ENCODE assay signal across 17 mouse cellular contexts in the genomic region with DNA sequence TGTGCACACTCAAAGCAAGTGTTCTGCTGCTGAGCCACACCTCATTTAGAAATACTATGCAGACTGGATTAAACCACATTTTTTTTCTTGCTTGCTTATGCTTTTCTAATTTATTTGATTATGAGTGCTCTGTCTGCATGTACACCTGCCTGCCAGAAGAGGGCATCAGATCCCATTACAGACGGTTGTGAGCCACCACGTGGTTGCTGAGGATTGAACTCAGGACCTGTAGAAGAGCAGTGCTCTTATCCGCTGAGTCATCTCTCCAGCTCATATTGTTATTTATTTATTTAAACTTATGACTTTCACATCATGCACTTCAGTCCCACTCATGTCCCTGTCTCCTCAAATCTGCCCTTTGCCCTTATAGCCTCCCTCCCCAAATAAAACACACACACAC. TPM values are rescaled to one million over a fixed set of nuclear protein-coding genes. Genes with fewer than 3 reads are reported as not detected.
DNase-seq lines count a peak whose midpoint lies in the region; TF ChIP-seq lines count a peak whose summit lies in the region.
"Had no signal": no experiment of that assay in that cellular context is flagged by ENCODE, and none has a peak within 500 bp of the region (broad histone marks: within the 10 kb centered on the region; RNA-seq: fewer than 3 reads in every experiment).

No protein-coding gene starts in this region.

- WGBS in kidney, adult 2 months: 44% methylated on average over 3 of the region's 3 CpGs

- no peaks in the 10 kb centered on the region for H3K36me3 ChIP-seq in kidney, adult 2 months (ENCODE audit: control insufficient read depth, insufficient read depth, low read length)
- H3K36me3 ChIP-seq: embryonic facial prominence, embryonic 10.5 days; heart, embryonic 13.5 days; hindbrain, embryonic 13.5 days; midbrain, embryonic 15.5 days had no signal

- H3K27me3 ChIP-seq in kidney, adult 2 months (replicated peaks; ENCODE audit: control insufficient read depth, insufficient read depth, low read length): no peaks in the 10 kb centered on the region

- H3K4me3 ChIP-seq in kidney, adult 2 months (ENCODE audit: insufficient read depth, low read depth, low read length): no peak overlapping the region
- no peak overlapping the region for H3K4me3 ChIP-seq in bone marrow macrophage, adult 2 months (ENCODE audit: insufficient read depth, low read length)
- H3K4me3 ChIP-seq: embryonic facial prominence, embryonic 10.5 days; heart, embryonic 13.5 days; hindbrain, embryonic 13.5 days; midbrain, embryonic 15.5 days had no signal

- peak; percentile 40 for TF ChIP-seq CTCF in kidney, adult 2 months (conservative IDR thresholded peaks at IDR 0.05; ENCODE audit: insufficient read depth, insufficient read length, low read depth, low read length)
- TF ChIP-seq CTCF in bone marrow macrophage, adult 2 months (IDR thresholded peaks at IDR 0.05; ENCODE audit: low read depth, low read length): peak; percentile 35; the same call in 1 of the 2 replicates

- no peak for TF ChIP-seq POLR2A in kidney, adult 2 months (IDR thresholded peaks at IDR 0.05; ENCODE audit: low read depth, low read length)
- no peak for TF ChIP-seq POLR2A in bone marrow macrophage, adult 2 months (IDR thresholded peaks at IDR 0.05; ENCODE audit: borderline replicate concordance, low read depth, low read length)

- DNase-seq in kidney, adult 2 months: no peak
- no peak for DNase-seq in kidney, adult 9 months
- DNase-seq in thymus, postnatal 0 days (ENCODE audit: low spot score): peak; percentile 16
- DNase-seq in thymus, postnatal 25 days: no peak
- no peak for DNase-seq in cerebellum, adult 8-10 months
- DNase-seq in testis, postnatal 14 days (ENCODE audit: low spot score): no peak
- DNase-seq: adrenal gland, adult 2 months; cerebellum, adult 11 months; kidney, postnatal 10 days; lung, adult 18-20 months; thymus, postnatal 14 days had no signal

- H3K4me1 ChIP-seq in kidney, adult 2 months (ENCODE audit: control insufficient read depth, insufficient read depth, low read length): no peaks in the 10 kb centered on the region
- peaks cover 14% of the 10 kb centered on the region for H3K4me1 ChIP-seq in bone marrow macrophage, adult 2 months (ENCODE audit: control insufficient read depth, insufficient read depth, low read length)

- H3K27ac ChIP-seq in kidney, adult 2 months (ENCODE audit: insufficient read depth, low read depth, low read length): no peak overlapping the region
- H3K27ac ChIP-seq in bone marrow macrophage, adult 2 months (ENCODE audit: insufficient read depth, low read depth, low read length): no peak overlapping the region
- H3K27ac ChIP-seq: embryonic facial prominence, embryonic 10.5 days; heart, embryonic 13.5 days; hindbrain, embryonic 13.5 days; midbrain, embryonic 15.5 days had no signal

RNA-seq across cellular contexts. Expression of gene Sowaha, which starts 5.6 kb away (rescaled TPM):
- 0.84 and 1.8 TPM in 2 replicates for polyA plus RNA-seq in kidney, adult 2 months (2012; rRNA removed)
- polyA plus RNA-seq in thymus, postnatal 0 days (2015; fragmentation: Nextera tagmentation; extraction: Ambion mirVana): 0.05 and 0.15 TPM in 2 replicates
- not detected in 2 replicates for polyA plus RNA-seq in bone marrow macrophage, adult 2 months (2012; ENCODE audit: insufficient read depth, insufficient read length, missing spikeins)

RNA-seq across cellular contexts. Expression of gene Gm9945, which starts 5.8 kb away (rescaled TPM):
- polyA plus RNA-seq in kidney, adult 2 months (2012; rRNA removed): not detected in 2 replicates
- not detected in 2 replicates for polyA plus RNA-seq in thymus, postnatal 0 days (2015; fragmentation: Nextera tagmentation; extraction: Ambion mirVana)
- not detected in 2 replicates for polyA plus RNA-seq in bone marrow macrophage, adult 2 months (2012; ENCODE audit: insufficient read depth, insufficient read length, missing spikeins)
- polyA plus RNA-seq: adrenal gland, adult 2 months; heart, embryonic 13.5 days; hindbrain, embryonic 13.5 days had no signal

RNA-seq across cellular contexts. Expression of gene Gm9837, which starts 15.4 kb away (rescaled TPM):
- not detected in 2 replicates for polyA plus RNA-seq in kidney, adult 2 months (2012; rRNA removed)
- polyA plus RNA-seq in thymus, postnatal 0 days (2015; fragmentation: Nextera tagmentation; extraction: Ambion mirVana): not detected in 2 replicates
- polyA plus RNA-seq in bone marrow macrophage, adult 2 months (2012; ENCODE audit: insufficient read depth, insufficient read length, missing spikeins): not detected in 2 replicates
- polyA plus RNA-seq: adrenal gland, adult 2 months; embryonic facial prominence, embryonic 10.5 days; heart, embryonic 13.5 days; hindbrain, embryonic 13.5 days; midbrain, embryonic 15.5 days; neural tube, embryonic 14.5 days had no signal

RNA-seq across cellular contexts. Expression of gene Shroom1, which starts 28.7 kb away (rescaled TPM):
- 0.88 and 1.2 TPM in 2 replicates for polyA plus RNA-seq in kidney, adult 2 months (2012; rRNA removed)
- 0.27 and 0.42 TPM in 2 replicates for polyA plus RNA-seq in thymus, postnatal 0 days (2015; fragmentation: Nextera tagmentation; extraction: Ambion mirVana)
- 0.17 TPM in 1 of 2 replicates, not detected in the other for polyA plus RNA-seq in bone marrow macrophage, adult 2 months (2012; ENCODE audit: insufficient read depth, insufficient read length, missing spikeins)

RNA-seq across cellular contexts. Expression of gene Gm10447, which starts 28.8 kb away (rescaled TPM):
- polyA plus RNA-seq in kidney, adult 2 months (2012; rRNA removed): 0.05 and 0.10 TPM in 2 replicates
- polyA plus RNA-seq in thymus, postnatal 0 days (2015; fragmentation: Nextera tagmentation; extraction: Ambion mirVana): not detected in 2 replicates
- not detected in 2 replicates for polyA plus RNA-seq in bone marrow macrophage, adult 2 months (2012; ENCODE audit: insufficient read depth, insufficient read length, missing spikeins)
- polyA plus RNA-seq: adrenal gland, adult 2 months; midbrain, embryonic 15.5 days; neural tube, embryonic 14.5 days had no signal
